Mouse (Mus musculus) frontal cortex, adult 2 months (tissue): ENCODE measurements around the gene Gna14. TPM values are rescaled to one million over a fixed set of nuclear protein-coding genes. Genes with fewer than 3 reads are reported as not detected.

Experiments
- DNase-seq, 2 experiments: peaks; one replicate each; pipeline ENCODE4 v3.0.0; 2022; ENCODE audit warnings: low spot score in 1 of 2; ENCODE audit errors: extremely low spot score in 1 of 2
- polyA plus RNA-seq: library from polyadenylated mRNA; depleted of rRNA; stranded (reverse); fragments of >200 nt; gene quantifications from 2 replicates; pipeline ENCODE4 v1.2.3, GENCODE M21; 2012

The Gna14 gene
- polyA plus RNA-seq, 1 experiment: 0.30 TPM

GRCm38 (mm10) chr19:16584546-16584945, 149.0 kb downstream of the Gna14 start:
- no peak for DNase-seq

GRCm38 (mm10) chr19:16585379-16585778, 149.8 kb downstream of the Gna14 start:
- peak in 1 of 2 experiments; percentile 53 for DNase-seq

GRCm38 (mm10) chr19:16593256-16593974, 157.9 kb downstream of the Gna14 start:
- peak in 1 of 2 experiments; percentile 35 for DNase-seq

- no peak for DNase-seq
Measured at GRCm38 (mm10) chr19:16593975-16594317, 158.4 kb downstream of the Gna14 start.

- no peak for DNase-seq
Measured at GRCm38 (mm10) chr19:16597216-16597615, 161.7 kb downstream of the Gna14 start.

- DNase-seq: no peak
Measured at GRCm38 (mm10) chr19:16598653-16599297, 163.2 kb downstream of the Gna14 start.

GRCm38 (mm10) chr19:16599298-16599970, 163.9 kb downstream of the Gna14 start:
- peak; percentile 46 to 95 for DNase-seq

GRCm38 (mm10) chr19:16602026-16602425, 166.5 kb downstream of the Gna14 start:
- no peak for DNase-seq

GRCm38 (mm10) chr19:16607634-16608033, 172.1 kb downstream of the Gna14 start:
- DNase-seq: no peak

GRCm38 (mm10) chr19:16623154-16623553, 187.6 kb downstream of the Gna14 start:
- DNase-seq: no peak

- DNase-seq: no peak
Measured at GRCm38 (mm10) chr19:16624994-16625393, 189.4 kb downstream of the Gna14 start.

- DNase-seq: no peak
Measured at GRCm38 (mm10) chr19:16625610-16626395, 190.2 kb downstream of the Gna14 start.
